ENCODE assay signal across 9 mouse cellular contexts in genomic region chr6:52220865-52221310, GRCm38 (mm10). TPM values are rescaled to one million over a fixed set of nuclear protein-coding genes. Genes with fewer than 3 reads are reported as not detected.
DNase-seq lines count a peak whose midpoint lies in the region; ATAC-seq and TF ChIP-seq lines count a peak whose summit lies in the region.
"Had no signal": no experiment of that assay in that cellular context is flagged by ENCODE, and none has a peak within 500 bp of the region (broad histone marks: within the 10 kb centered on the region; RNA-seq: fewer than 3 reads in every experiment).

No protein-coding gene starts in this region.

- ATAC-seq in heart, postnatal 0 days (ENCODE audit: insufficient read depth, low read depth): no peak
- no peak for ATAC-seq in hindbrain, embryonic 15.5 days (ENCODE audit: low FRiP score, low read depth)
- ATAC-seq in midbrain, embryonic 13.5 days: no peak

- H3K9ac ChIP-seq in heart, postnatal 0 days (replicated peaks; ENCODE audit: low read depth, low read length): no peak overlapping the region
- no peak overlapping the region for H3K9ac ChIP-seq in hindbrain, embryonic 15.5 days
- no peak overlapping the region for H3K9ac ChIP-seq in midbrain, embryonic 13.5 days (replicated peaks)

- H3K4me2 ChIP-seq in heart, postnatal 0 days (ENCODE audit: low read depth, low read length): peak overlapping the region; percentile 70
- peak overlapping the region; percentile 87 for H3K4me2 ChIP-seq in hindbrain, embryonic 15.5 days
- peak overlapping the region; percentile 67 for H3K4me2 ChIP-seq in midbrain, embryonic 13.5 days (replicated peaks)

- 13% methylated on average over 12 of the region's 12 CpGs for WGBS in heart, postnatal 0 days
- WGBS in hindbrain, embryonic 15.5 days: 6% methylated on average over 12 of the region's 12 CpGs
- 6% methylated on average over 12 of the region's 12 CpGs for WGBS in midbrain, embryonic 13.5 days

- no peak for TF ChIP-seq EP300 in heart, postnatal 0 days (IDR thresholded peaks at IDR 0.05; ENCODE audit: low read depth)

- H3K4me3 ChIP-seq in heart, postnatal 0 days (ENCODE audit: low read depth, low read length): peak overlapping the region; percentile 49
- peak overlapping the region; percentile 47 for H3K4me3 ChIP-seq in hindbrain, embryonic 15.5 days
- peak overlapping the region; percentile 44; the same call in 1 of the 2 replicates for H3K4me3 ChIP-seq in midbrain, embryonic 13.5 days (replicated peaks)

- no peaks in the 10 kb centered on the region for H3K4me1 ChIP-seq in heart, postnatal 0 days (ENCODE audit: control insufficient read depth, insufficient read depth)
- peaks cover 12% of the 10 kb centered on the region for H3K4me1 ChIP-seq in hindbrain, embryonic 15.5 days (replicated peaks)
- peaks cover 13% of the 10 kb centered on the region for H3K4me1 ChIP-seq in midbrain, embryonic 13.5 days (replicated peaks)

- no peak overlapping the region for H3K27ac ChIP-seq in heart, postnatal 0 days (ENCODE audit: low read depth)
- H3K27ac ChIP-seq in hindbrain, embryonic 15.5 days (replicated peaks): no peak overlapping the region
- no peak overlapping the region for H3K27ac ChIP-seq in midbrain, embryonic 13.5 days

- no peak for TF ChIP-seq CTCF in heart, postnatal 0 days (IDR thresholded peaks at IDR 0.05; ENCODE audit: low read depth)

- DNase-seq in heart, postnatal 0 days (ENCODE audit: low spot score): no peak
- DNase-seq in heart, adult 8-10 months (ENCODE audit: low spot score): no peak
- DNase-seq in NIH3T3 (ENCODE audit: low read depth) (peak; percentile 27), adipocyte (ENCODE audit: low spot score) (no peak)
- no peak for DNase-seq in spleen, adult 18-20 months
- DNase-seq in frontal cortex, adult 2 months (ENCODE audit: extremely low spot score in 1 of 2, low spot score in 1 of 2): no peak

- no peaks in the 10 kb centered on the region for H3K36me3 ChIP-seq in heart, postnatal 0 days (replicated peaks; ENCODE audit: control insufficient read depth, insufficient read depth, low read length)
- H3K36me3 ChIP-seq in hindbrain, embryonic 15.5 days: no peaks in the 10 kb centered on the region
- no peaks in the 10 kb centered on the region for H3K36me3 ChIP-seq in midbrain, embryonic 13.5 days

- peaks cover 100% of the 10 kb centered on the region for H3K27me3 ChIP-seq in heart, postnatal 0 days (ENCODE audit: control insufficient read depth, insufficient read depth, low read length)
- peaks cover 92% of the 10 kb centered on the region for H3K27me3 ChIP-seq in hindbrain, embryonic 15.5 days
- peaks cover 100% of the 10 kb centered on the region for H3K27me3 ChIP-seq in midbrain, embryonic 13.5 days

- H3K9me3 ChIP-seq in heart, postnatal 0 days (replicated peaks; ENCODE audit: control insufficient read depth, low read length): no peaks in the 10 kb centered on the region
- no peaks in the 10 kb centered on the region for H3K9me3 ChIP-seq in hindbrain, embryonic 15.5 days
- H3K9me3 ChIP-seq in midbrain, embryonic 13.5 days: no peaks in the 10 kb centered on the region

RNA-seq across cellular contexts. Expression of gene Hoxa7, which starts 0.8 kb away (rescaled TPM):
- not detected in 2 replicates for total RNA-seq in heart, postnatal 0 days (2014; rRNA removed; ENCODE audit: low replicate concordance)
- 0.07 and 0.38 TPM in 2 replicates for polyA plus RNA-seq in heart, postnatal 0 days (2015; fragmentation: Nextera tagmentation; extraction: Ambion mirVana)
- under 1 TPM in 3 of 4 experiments, not detected in 1; 0.19 to 0.55 (median 0.31) TPM for total RNA-seq in heart, adult 8-10 months (2022)
- polyA plus RNA-seq in hindbrain, embryonic 15.5 days (2015; fragmentation: Nextera tagmentation; extraction: Ambion mirVana): 8.3 and 20.5 TPM in 2 replicates
- not detected in 2 replicates for polyA plus RNA-seq in midbrain, embryonic 13.5 days (2015; fragmentation: Nextera tagmentation; extraction: Ambion mirVana)
- 0.17 TPM in 1 of 2 replicates, not detected in the other for polyA plus RNA-seq in frontal cortex, adult 2 months (2012; rRNA removed)
- total RNA-seq: neutrophil, adult 5-6 weeks had no signal

RNA-seq across cellular contexts. Expression of gene Gm28308, which starts 7.7 kb away (rescaled TPM):
- not detected in 2 replicates for total RNA-seq in heart, postnatal 0 days (2014; rRNA removed; ENCODE audit: low replicate concordance)
- not detected in 2 replicates for polyA plus RNA-seq in heart, postnatal 0 days (2015; fragmentation: Nextera tagmentation; extraction: Ambion mirVana)
- total RNA-seq in heart, adult 8-10 months (2022): under 1 TPM in 1 of 4 experiments, not detected in 3; 0.54 TPM
- not detected in 2 replicates for polyA plus RNA-seq in hindbrain, embryonic 15.5 days (2015; fragmentation: Nextera tagmentation; extraction: Ambion mirVana)
- not detected in 2 replicates for polyA plus RNA-seq in midbrain, embryonic 13.5 days (2015; fragmentation: Nextera tagmentation; extraction: Ambion mirVana)
- polyA plus RNA-seq in frontal cortex, adult 2 months (2012; rRNA removed): not detected in 2 replicates
- total RNA-seq: neutrophil, adult 5-6 weeks had no signal

RNA-seq across cellular contexts. Expression of gene Hoxa3, which starts 7.8 kb away (rescaled TPM):
- 2.3 TPM in 1 of 2 replicates, not detected in the other for total RNA-seq in heart, postnatal 0 days (2014; rRNA removed; ENCODE audit: low replicate concordance)
- 0.36 and 0.37 TPM in 2 replicates for polyA plus RNA-seq in heart, postnatal 0 days (2015; fragmentation: Nextera tagmentation; extraction: Ambion mirVana)
- total RNA-seq in heart, adult 8-10 months (2022): under 1 TPM; 0.16 to 0.89 (median 0.31) TPM
- 15.7 and 16.3 TPM in 2 replicates for polyA plus RNA-seq in hindbrain, embryonic 15.5 days (2015; fragmentation: Nextera tagmentation; extraction: Ambion mirVana)
- polyA plus RNA-seq in midbrain, embryonic 13.5 days (2015; fragmentation: Nextera tagmentation; extraction: Ambion mirVana): not detected in 2 replicates
- polyA plus RNA-seq in frontal cortex, adult 2 months (2012; rRNA removed): not detected in 2 replicates
- total RNA-seq: neutrophil, adult 5-6 weeks had no signal

RNA-seq across cellular contexts. Expression of gene Hoxa9, which starts 10.0 kb away (rescaled TPM):
- 0.19 TPM in 1 of 2 replicates, not detected in the other for total RNA-seq in heart, postnatal 0 days (2014; rRNA removed; ENCODE audit: low replicate concordance)
- not detected in 2 replicates for polyA plus RNA-seq in heart, postnatal 0 days (2015; fragmentation: Nextera tagmentation; extraction: Ambion mirVana)
- total RNA-seq in heart, adult 8-10 months (2022): not detected
- 0.58 and 3.4 TPM in 2 replicates for polyA plus RNA-seq in hindbrain, embryonic 15.5 days (2015; fragmentation: Nextera tagmentation; extraction: Ambion mirVana)
- polyA plus RNA-seq in midbrain, embryonic 13.5 days (2015; fragmentation: Nextera tagmentation; extraction: Ambion mirVana): not detected in 2 replicates
- not detected in 2 replicates for polyA plus RNA-seq in frontal cortex, adult 2 months (2012; rRNA removed)
- total RNA-seq: neutrophil, adult 5-6 weeks had no signal

RNA-seq across cellular contexts. Expression of gene Hoxa6, which starts 12.4 kb away (rescaled TPM):
- total RNA-seq in heart, postnatal 0 days (2014; rRNA removed; ENCODE audit: low replicate concordance): not detected in 2 replicates
- polyA plus RNA-seq in heart, postnatal 0 days (2015; fragmentation: Nextera tagmentation; extraction: Ambion mirVana): not detected in 2 replicates
- not detected for total RNA-seq in heart, adult 8-10 months (2022)
- polyA plus RNA-seq in hindbrain, embryonic 15.5 days (2015; fragmentation: Nextera tagmentation; extraction: Ambion mirVana): 10.4 and 13.4 TPM in 2 replicates
- not detected in 2 replicates for polyA plus RNA-seq in midbrain, embryonic 13.5 days (2015; fragmentation: Nextera tagmentation; extraction: Ambion mirVana)
- not detected in 2 replicates for polyA plus RNA-seq in frontal cortex, adult 2 months (2012; rRNA removed)
- total RNA-seq: neutrophil, adult 5-6 weeks had no signal

Comparison
In these comparisons a context has a peak if more than half of its experiments do, and no peak if none do; other contexts are left out.
1. RNA of gene Hoxa3, which starts 7.8 kb away (polyA plus RNA-seq): 15.7 to 16.3 TPM in hindbrain, embryonic 15.5 days; 0.36 to 0.37 TPM in heart, postnatal 0 days, not detected in midbrain, embryonic 13.5 days and not detected in frontal cortex, adult 2 months; every median in the first group is over 10 times any median in the second.
2. Peak in every context shown above with its lines, with median percentiles within 50 percentile points of each other: H3K4me2 ChIP-seq and H3K4me3 ChIP-seq.